Mouse (Mus musculus) urinary bladder, adult 18-20 months (tissue): Measurements from ENCODE around the gene Vcl.

Experiments used
- DNase-seq, 2 experiments: peaks; one replicate each; pipeline ENCODE4 v3.0.0; 2022; ENCODE audit warnings: low spot score in 2 of 2, mixed read lengths in 2 of 2

Gene Vcl

GRCm38 (mm10) chr14:20928848-20929745 is at the start of gene Vcl:
Gene Vcl, plus strand, starts transcription at chr14:20929398.
- DNase-seq: peak; percentile 97 to 100

GRCm38 (mm10) chr14:20884691-20885090 is 44.5 kb upstream of the Vcl start:
- DNase-seq: no peak

GRCm38 (mm10) chr14:20885091-20885888 is 43.9 kb upstream of the Vcl start:
- DNase-seq: no peak

GRCm38 (mm10) chr14:20886266-20886665 is 42.9 kb upstream of the Vcl start:
- no peak for DNase-seq

- DNase-seq: no peak
These were observed 41.6 kb upstream of the Vcl start for GRCm38 (mm10) chr14:20887541-20888085.

- DNase-seq: no peak
These were observed 37.2 kb upstream of the Vcl start for GRCm38 (mm10) chr14:20891941-20892402.

GRCm38 (mm10) chr14:20893815-20894214 is 35.4 kb upstream of the Vcl start:
- DNase-seq: no peak

- no peak for DNase-seq
These were observed 27.9 kb upstream of the Vcl start for GRCm38 (mm10) chr14:20901267-20901666.

- no peak for DNase-seq
These were observed 26.1 kb upstream of the Vcl start for GRCm38 (mm10) chr14:20903137-20903536.

- no peak for DNase-seq
These were observed 17.4 kb upstream of the Vcl start for GRCm38 (mm10) chr14:20911811-20912210.

- DNase-seq: no peak
These were observed 14.8 kb upstream of the Vcl start for GRCm38 (mm10) chr14:20914415-20914814.

GRCm38 (mm10) chr14:20916625-20917612 is 12.3 kb upstream of the Vcl start:
- no peak for DNase-seq

- DNase-seq: no peak
These were observed 5.0 kb upstream of the Vcl start for GRCm38 (mm10) chr14:20924071-20924789.

- no peak for DNase-seq
These were observed 1.5 kb upstream of the Vcl start for GRCm38 (mm10) chr14:20927470-20928307.

- DNase-seq: no peak
These were observed 901 bp upstream of the Vcl start for GRCm38 (mm10) chr14:20928308-20928685.

- DNase-seq: peak in 1 of 2 experiments; percentile 37
These were observed 726 bp downstream of the Vcl start for GRCm38 (mm10) chr14:20929814-20930434.

GRCm38 (mm10) chr14:20930481-20931391 is 1.5 kb downstream of the Vcl start:
- no peak for DNase-seq

GRCm38 (mm10) chr14:20938424-20938823 is 9.2 kb downstream of the Vcl start:
- no peak for DNase-seq
